Comparison of ENCODE assay signal across 8 mouse cellular contexts in genomic region chr7:29905966-29906681, GRCm38 (mm10). TPM values are rescaled to one million over a fixed set of nuclear protein-coding genes. Genes with fewer than 3 reads are reported as not detected.
DNase-seq lines count a peak whose midpoint lies in the region; ATAC-seq and TF ChIP-seq lines count a peak whose summit lies in the region.

Gene Zfp27 (minus strand): TSS chr7:29906572.

- no peaks in the 10 kb centered on the region for H3K9me3 ChIP-seq in forebrain, embryonic 13.5 days (replicated peaks)
- H3K9me3 ChIP-seq in liver, postnatal 0 days (ENCODE audit: low read length) = no peaks in the 10 kb centered on the region
- no peaks in the 10 kb centered on the region for H3K9me3 ChIP-seq in neural tube, embryonic 15.5 days (replicated peaks)

- H3K27me3 ChIP-seq in forebrain, embryonic 13.5 days = no peaks in the 10 kb centered on the region
- H3K27me3 ChIP-seq in liver, postnatal 0 days (ENCODE audit: insufficient read depth, low read length) = no peaks in the 10 kb centered on the region
- no peaks in the 10 kb centered on the region for H3K27me3 ChIP-seq in neural tube, embryonic 15.5 days (replicated peaks)

- H3K27ac ChIP-seq in forebrain, embryonic 13.5 days = peak within 1 kb of the TSS; percentile 99
- peak within 1 kb of the TSS; percentile 92 for H3K27ac ChIP-seq in liver, postnatal 0 days (ENCODE audit: low read depth)
- H3K27ac ChIP-seq in neural tube, embryonic 15.5 days (replicated peaks) = peak within 1 kb of the TSS; percentile 98

- peak; percentile 83 for ATAC-seq in cerebellum, adult (ENCODE audit: insufficient number of reproducible peaks, low FRiP score, low TSS enrichment)
- peak; percentile 84 for ATAC-seq in forebrain, embryonic 13.5 days
- peak; percentile 80 for ATAC-seq in liver, postnatal 0 days
- peak; percentile 91 for ATAC-seq in neural tube, embryonic 15.5 days (ENCODE audit: low FRiP score)

- DNase-seq in ES-CJ7 (ENCODE audit: low read depth, low spot score) = peak; percentile 96
- DNase-seq in heart, postnatal 10 days = peak; percentile 70 to 73
- DNase-seq in large intestine, adult 2 months (ENCODE audit: low read depth, low spot score) = peak; percentile 93
- DNase-seq in liver, postnatal 0 days = peak; percentile 84
- DNase-seq in testis, postnatal 14 days (ENCODE audit: low spot score) = peak; percentile 70

- no peak for TF ChIP-seq CTCF in liver, postnatal 0 days (IDR thresholded peaks at IDR 0.05; ENCODE audit: low read depth)

- H3K4me2 ChIP-seq in forebrain, embryonic 13.5 days = peak within 1 kb of the TSS; percentile 67
- H3K4me2 ChIP-seq in liver, postnatal 0 days (ENCODE audit: low read depth, low read length) = peak within 1 kb of the TSS; percentile 89
- H3K4me2 ChIP-seq in neural tube, embryonic 15.5 days = peak within 1 kb of the TSS; percentile 63

- peak within 1 kb of the TSS; percentile 71 for H3K9ac ChIP-seq in forebrain, embryonic 13.5 days
- H3K9ac ChIP-seq in liver, postnatal 0 days (replicated peaks) = peak within 1 kb of the TSS; percentile 62
- peak within 1 kb of the TSS; percentile 63 for H3K9ac ChIP-seq in neural tube, embryonic 15.5 days (replicated peaks)

- H3K4me3 ChIP-seq in forebrain, embryonic 13.5 days = peak within 1 kb of the TSS; percentile 58
- H3K4me3 ChIP-seq in liver, postnatal 0 days (ENCODE audit: low read depth, low read length) = peak within 1 kb of the TSS; percentile 69
- H3K4me3 ChIP-seq in neural tube, embryonic 15.5 days (replicated peaks) = peak within 1 kb of the TSS; percentile 58

- peaks cover 20% of the 10 kb centered on the region for H3K36me3 ChIP-seq in forebrain, embryonic 13.5 days (ENCODE audit: poor library complexity, severe bottlenecking)
- peaks cover 8% of the 10 kb centered on the region; the same call in 1 of the 2 replicates for H3K36me3 ChIP-seq in liver, postnatal 0 days (replicated peaks; ENCODE audit: insufficient read depth, low read length)
- H3K36me3 ChIP-seq in neural tube, embryonic 15.5 days = peaks cover 19% of the 10 kb centered on the region

- peak; percentile 63; the same call in 1 of the 2 replicates for TF ChIP-seq EP300 in liver, postnatal 0 days (IDR thresholded peaks at IDR 0.05; ENCODE audit: low read depth)

- intact Hi-C loops in heart, postnatal 10 days (cut with DNase I) = loop anchor here (1.0 to 5.0 kb wide), 4 partner anchors 46 to 139 kb away; partner anchors contain the start of genes Zfp74 and Zfp84

- H3K4me1 ChIP-seq in forebrain, embryonic 13.5 days = peaks cover 29% of the 10 kb centered on the region
- H3K4me1 ChIP-seq in liver, postnatal 0 days (ENCODE audit: insufficient read depth) = 0 out of 2 replicates have a peak, but pooled peaks cover 3% of the 10 kb centered on the region
- peaks cover 32% of the 10 kb centered on the region for H3K4me1 ChIP-seq in neural tube, embryonic 15.5 days

- WGBS in forebrain, embryonic 13.5 days = under 1% methylated on average over 22 of the region's 22 CpGs
- WGBS in large intestine, adult 2 months = under 1% methylated on average over 22 of the region's 22 CpGs
- under 1% methylated on average over 22 of the region's 22 CpGs for WGBS in liver, postnatal 0 days (ENCODE audit: insufficient replicate concordance)
- under 1% methylated on average over 22 of the region's 22 CpGs for WGBS in neural tube, embryonic 15.5 days

RNA-seq across cellular contexts. Expression of gene Zfp27, which starts in this region (rescaled TPM):
- 13.7 and 15.5 TPM in 2 replicates for polyA plus RNA-seq in forebrain, embryonic 13.5 days (2015; fragmentation: Nextera tagmentation; extraction: Ambion mirVana)
- 10 to 100 TPM; 10.0 to 11.2 TPM for total RNA-seq in heart, postnatal 10 days (2021)
- 1.8 and 1.9 TPM in 2 replicates for polyA plus RNA-seq in large intestine, adult 2 months (2012; rRNA removed)
- 1.5 TPM in 2 replicates for polyA plus RNA-seq in liver, postnatal 0 days (2015; fragmentation: Nextera tagmentation; extraction: Ambion mirVana)
- polyA plus RNA-seq in neural tube, embryonic 15.5 days (2015; fragmentation: Nextera tagmentation; extraction: Ambion mirVana) = 12.6 and 14.2 TPM in 2 replicates

Comparison
In these comparisons a context has a peak if more than half of its experiments do, and no peak if none do; other contexts are left out.
1. Peak in every context shown above with its lines: DNase-seq, ATAC-seq, H3K4me3 ChIP-seq and H3K27ac ChIP-seq.